Comparison of ENCODE assay signal across 8 mouse cellular contexts in genomic region chr14:25460801-25461675, GRCm38 (mm10). TPM values are rescaled to one million over a fixed set of nuclear protein-coding genes. Genes with fewer than 3 reads are reported as not detected.
DNase-seq lines count a peak whose midpoint lies in the region; ATAC-seq lines count a peak whose summit lies in the region.

No protein-coding gene starts in this region.

- H3K4me3 ChIP-seq in intestine, embryonic 14.5 days (ENCODE audit: low read depth, low read length), result peak overlapping the region; percentile 94
- H3K4me3 ChIP-seq in macrophage (ENCODE audit: inconsistent target), result peak overlapping the region; percentile 92

- no peaks in the 10 kb centered on the region for H3K27me3 ChIP-seq in intestine, embryonic 14.5 days (replicated peaks; ENCODE audit: control insufficient read depth, insufficient read depth, low read length)

- peak overlapping the region; percentile 96 for H3K9ac ChIP-seq in intestine, embryonic 14.5 days (ENCODE audit: low read length)

- H3K27ac ChIP-seq in intestine, embryonic 14.5 days (ENCODE audit: low read depth), result peak overlapping the region; percentile 100
- H3K27ac ChIP-seq in macrophage, result peak overlapping the region; percentile 99

- peaks cover 64% of the 10 kb centered on the region for H3K4me1 ChIP-seq in intestine, embryonic 14.5 days (replicated peaks; ENCODE audit: control insufficient read depth, insufficient read depth, low read length)

- peak overlapping the region; percentile 94 for H3K4me2 ChIP-seq in intestine, embryonic 14.5 days (ENCODE audit: low read length)

- no peak for ATAC-seq in intestine, embryonic 14.5 days (replicated peaks; ENCODE audit: low FRiP score, low TSS enrichment, low read depth)

- H3K79me2 ChIP-seq in macrophage (ENCODE audit: inconsistent target), result peaks cover 67% of the 10 kb centered on the region

- H3K9me3 ChIP-seq in intestine, embryonic 14.5 days (ENCODE audit: control insufficient read depth, low read length), result no peaks in the 10 kb centered on the region

- peak; percentile 85 to 96 for DNase-seq in adrenal gland, adult (ENCODE audit: inconsistent age in 2 of 2, low spot score in 1 of 2)
- DNase-seq in cerebellum, postnatal 14 days, result peak; percentile 73 to 75
- peak; percentile 75 for DNase-seq in gastrocnemius, postnatal 14 days
- peak; percentile 82 for DNase-seq in intestine, embryonic 14.5 days (ENCODE audit: low spot score)
- DNase-seq in left cerebral cortex, postnatal 10 days (ENCODE audit: extremely low spot score in 1 of 2, low spot score in 2 of 2), result peak; percentile 73 to 80
- DNase-seq in retina, postnatal 7 days (ENCODE audit: low read depth, low spot score), result peak; percentile 37
- no peak for DNase-seq in T-cell, adult 2 months (ENCODE audit: low spot score)

- WGBS in intestine, embryonic 14.5 days, result under 1% methylated on average over 42 of the region's 42 CpGs
- WGBS in macrophage (ENCODE audit: missing documents), result under 1% methylated on average over 42 of the region's 42 CpGs

- intact Hi-C loops in gastrocnemius, postnatal 14 days (cut with DNase I; ENCODE audit: low total_unique reads), result loop anchor here (10.0 kb wide), 1 partner anchor 54 kb away; no protein-coding TSS in a partner anchor
- intact Hi-C loops in left cerebral cortex, postnatal 10 days (cut with DNase I), result loop anchor here (5.0 kb wide), 2 partner anchors 101 to 959 kb away; no protein-coding TSS in a partner anchor

- no peaks in the 10 kb centered on the region for H3K36me3 ChIP-seq in intestine, embryonic 14.5 days (ENCODE audit: control insufficient read depth, insufficient read depth, low read length)
- no peaks in the 10 kb centered on the region for H3K36me3 ChIP-seq in macrophage (ENCODE audit: inconsistent target)

RNA-seq across cellular contexts. Expression of gene Zmiz1, which starts 2.1 kb away (rescaled TPM):
- 10 to 100 TPM; 30.3 to 36.0 TPM for total RNA-seq in gastrocnemius, postnatal 14 days (2021)
- 37.4 and 39.0 TPM in 2 replicates for polyA plus RNA-seq in intestine, embryonic 14.5 days (2014; fragmentation: Nextera tagmentation; extraction: Ambion mirVana)
- total RNA-seq in left cerebral cortex, postnatal 10 days (2021), result 100 to 1,000 TPM; 105 to 106 TPM
- total RNA-seq in macrophage (2018; cell fraction: chromatin; rRNA removed), result 100 to 1,000 TPM; 201 to 426 (median 339) TPM
- 100 to 1,000 TPM; 130 to 224 (median 189) TPM for total RNA-seq in macrophage (2018; cell fraction: cytosol; rRNA removed)
- 100 to 1,000 TPM; 176 to 364 (median 261) TPM for total RNA-seq in macrophage (2018; cell fraction: nucleus; rRNA removed)
- polyA plus RNA-seq in macrophage (2018), result 74.5 to 135 TPM (median 101 TPM) in 3 replicates
